Mouse (Mus musculus) thymus, adult 2 months (tissue): ENCODE results near the gene Gm11444.

Experiments
- CTCF ChIP-seq: fragments of 200-500 bp; IDR thresholded peaks from 2 replicates; pipeline ENCODE4 v1.5.1; 2012; ENCODE audit warnings: mild to moderate bottlenecking, control low read depth, low read length, moderate library complexity, borderline replicate concordance; ENCODE audit not compliant: control insufficient read depth, poor library complexity, insufficient read depth; ENCODE audit errors: extremely low read depth
- POLR2A ChIP-seq: fragments of 200-500 bp; IDR thresholded peaks from 2 replicates; pipeline ENCODE4 v1.6.1; 2012; ENCODE audit warnings: mild to moderate bottlenecking, low read length, control low read depth, moderate library complexity; ENCODE audit not compliant: control insufficient read depth, poor library complexity, insufficient read depth; ENCODE audit errors: extremely low read depth

GRCm38 (mm10) chr11:85844144-85844965 lies 5.8 kb downstream of the Gm11444 start:
- TF ChIP-seq CTCF (0 out of 2 replicates have a peak, but pooled peaks have one; percentile 20), POLR2A (no peak)
